Mouse (Mus musculus) kidney, postnatal 0 days (tissue): ENCODE results near the gene Cpeb3. TPM values are rescaled to one million over a fixed set of nuclear protein-coding genes. Genes with fewer than 3 reads are reported as not detected.

Source experiments
- ATAC-seq: fragments of 200-750 bp; cut with Nextera tagmentation; replicated peaks from 2 replicates; pipeline ENCODE4 v1.8.0; 2017; ENCODE audit warnings: low read depth, moderate number of reproducible peaks, moderate TSS enrichment, moderate library complexity; ENCODE audit not compliant: low FRiP score
- DNase-seq: peaks from one replicate; pipeline ENCODE4 v3.0.0-alpha.2; 2016; ENCODE audit warnings: low spot score
- H3K27ac ChIP-seq: fragments of 300-500 bp; sonication (generic); 2 replicates; pipeline ENCODE4 v1.5.1; 2014; ENCODE audit warnings: mild to moderate bottlenecking
- H3K27me3 ChIP-seq: fragments of 300-500 bp; sonication (generic); 2 replicates; pipeline ENCODE4 v1.6.1; 2014; ENCODE audit warnings: low read length, mixed read lengths; ENCODE audit not compliant: insufficient read depth
- H3K36me3 ChIP-seq: fragments of 300-500 bp; sonication (generic); 2 replicates; pipeline ENCODE4 v1.6.1; 2014; ENCODE audit warnings: low read length, mixed read lengths; ENCODE audit not compliant: insufficient read depth
- H3K4me1 ChIP-seq: fragments of 300-500 bp; sonication (generic); replicated peaks from 2 replicates; pipeline ENCODE4 v1.6.1; 2014; ENCODE audit warnings: antibody characterized with exemption, low read length, mixed read lengths; ENCODE audit not compliant: insufficient read depth
- H3K4me2 ChIP-seq: fragments of 300-500 bp; sonication (generic); 2 replicates; pipeline ENCODE4 v1.6.1; 2014; ENCODE audit warnings: mild to moderate bottlenecking, low read length, moderate library complexity, mixed read lengths
- H3K4me3 ChIP-seq: fragments of 300-500 bp; sonication (generic); replicated peaks from 2 replicates; pipeline ENCODE4 v1.5.1; 2014; ENCODE audit warnings: low read depth, low read length
- H3K9ac ChIP-seq: fragments of 300-500 bp; sonication (generic); 2 replicates; pipeline ENCODE4 v1.6.1; 2014; ENCODE audit warnings: low read depth, low read length
- H3K9me3 ChIP-seq: fragments of 300-500 bp; sonication (generic); replicated peaks from 2 replicates; pipeline ENCODE4 v1.6.1; 2016; ENCODE audit warnings: low read length, inconsistent platforms, mixed read lengths
- CTCF ChIP-seq: IDR thresholded peaks from 2 replicates; pipeline ENCODE4 v1.5.1; 2016; ENCODE audit warnings: antibody characterized with exemption, low read depth, mild to moderate bottlenecking, moderate library complexity
- WGBS: fragments of 180-500 bp; shearing (Covaris S2); extraction: QIAGEN DNeasy Blood & Tissue Kit; methylation state at CpG from one replicate; pipeline ENCODE4 v1.1.7; 2014; 5-methylcytosine and 5-hydroxymethylcytosine counted together
- polyA plus RNA-seq: library from polyadenylated mRNA; unstranded; fragments of >200 nt; fragmentation: Nextera tagmentation; extraction: Ambion mirVana; gene quantifications from 2 replicates; pipeline ENCODE4 v1.2.1, GENCODE M21; 2015

The Cpeb3 gene
- polyA plus RNA-seq, 1 experiment from 2014 or later, result 2.1 TPM

GRCm38 (mm10) chr19:37026408-37026807 lies 182.0 kb downstream of the Cpeb3 start:
- no peaks in the 10 kb centered on the region for H3K4me1 ChIP-seq
- H3K9me3 ChIP-seq, result no peaks in the 10 kb centered on the region
- no peak overlapping the region for H3K4me3 ChIP-seq
- H3K9ac ChIP-seq, result no peak overlapping the region
- H3K36me3 ChIP-seq, result no peaks in the 10 kb centered on the region
- H3K27me3 ChIP-seq, result no peaks in the 10 kb centered on the region
- no peak overlapping the region for H3K4me2 ChIP-seq
- no peak for TF ChIP-seq CTCF
- no peak overlapping the region for H3K27ac ChIP-seq
- ATAC-seq (peak; percentile 33; the same call in 1 of the 2 replicates), DNase-seq (peak; percentile 64)
- 27% methylated on average over 11 of the region's 11 CpGs for WGBS

GRCm38 (mm10) chr19:37025839-37026319 lies 182.5 kb downstream of the Cpeb3 start:
- H3K36me3 ChIP-seq, result no peaks in the 10 kb centered on the region
- ATAC-seq, result no peak; the same call in 1 of the 2 replicates
- H3K4me1 ChIP-seq, result no peaks in the 10 kb centered on the region
- no peak overlapping the region for H3K9ac ChIP-seq
- H3K4me3 ChIP-seq, result no peak overlapping the region
- TF ChIP-seq CTCF, result no peak
- no peak overlapping the region for H3K4me2 ChIP-seq
- DNase-seq, result no peak
- H3K27ac ChIP-seq, result no peak overlapping the region
- WGBS, result 74% methylated on average over 13 of the region's 13 CpGs
- no peaks in the 10 kb centered on the region for H3K27me3 ChIP-seq
- no peaks in the 10 kb centered on the region for H3K9me3 ChIP-seq

- no peak for ATAC-seq
- no peaks in the 10 kb centered on the region for H3K27me3 ChIP-seq
Measured at GRCm38 (mm10) chr19:37022146-37022545, 186.3 kb downstream of the Cpeb3 start.

GRCm38 (mm10) chr19:37020951-37021350 lies 187.4 kb downstream of the Cpeb3 start:
- DNase-seq, result no peak
- Histone ChIP-seq H3K27me3 (no peaks in the 10 kb centered on the region), H3K9ac (no peak overlapping the region), H3K36me3 (no peaks in the 10 kb centered on the region), H3K4me1 (no peaks in the 10 kb centered on the region; the same call in 1 of the 2 replicates), H3K4me3 (no peak overlapping the region), H3K9me3 (no peaks in the 10 kb centered on the region), H3K27ac (no peak overlapping the region), H3K4me2 (no peak overlapping the region)
- ATAC-seq, result no peak
- whole genome bisulfite sequencing, result 81% methylated on average over 11 of the region's 11 CpGs
- no peak for TF ChIP-seq CTCF

More at GRCm38 (mm10) chr19:37022146-37022545, 186.3 kb downstream of the Cpeb3 start:
- Histone ChIP-seq H3K4me2 (no peak overlapping the region), H3K9ac (no peak overlapping the region), H3K4me3 (no peak overlapping the region), H3K9me3 (no peaks in the 10 kb centered on the region), H3K4me1 (no peaks in the 10 kb centered on the region; the same call in 1 of the 2 replicates), H3K27ac (no peak overlapping the region), H3K36me3 (no peaks in the 10 kb centered on the region)
- WGBS, result 96% methylated on average over 5 of the region's 5 CpGs
- TF ChIP-seq CTCF, result no peak
- no peak for DNase-seq

- WGBS, result 59% methylated on average over 5 of the region's 5 CpGs
- H3K4me1 ChIP-seq, result no peaks in the 10 kb centered on the region; the same call in 1 of the 2 replicates
- H3K9ac ChIP-seq, result no peak overlapping the region
- ATAC-seq (no peak), DNase-seq (no peak)
- no peaks in the 10 kb centered on the region for H3K27me3 ChIP-seq
- H3K4me2 ChIP-seq, result no peak overlapping the region
- H3K36me3 ChIP-seq, result no peaks in the 10 kb centered on the region
- no peak overlapping the region for H3K4me3 ChIP-seq
- H3K27ac ChIP-seq, result no peak overlapping the region
- H3K9me3 ChIP-seq, result no peaks in the 10 kb centered on the region
- TF ChIP-seq CTCF, result no peak
Measured at GRCm38 (mm10) chr19:37020531-37020930, 187.9 kb downstream of the Cpeb3 start.

- WGBS, result 48% methylated on average over 5 of the region's 5 CpGs
Measured at GRCm38 (mm10) chr19:37018931-37019330, 189.5 kb downstream of the Cpeb3 start.

More at GRCm38 (mm10) chr19:37018931-37019330, 189.5 kb downstream of the Cpeb3 start:
- peak; percentile 27; the same call in 1 of the 2 replicates for ATAC-seq
- Histone ChIP-seq H3K27me3 (no peaks in the 10 kb centered on the region), H3K27ac (no peak overlapping the region), H3K4me3 (peak overlapping the region; percentile 34), H3K9ac (0 out of 2 replicates have a peak overlapping the region, but pooled peaks have one; percentile 35), H3K4me1 (no peaks in the 10 kb centered on the region; the same call in 1 of the 2 replicates), H3K9me3 (no peaks in the 10 kb centered on the region), H3K4me2 (peak overlapping the region; percentile 61), H3K36me3 (no peaks in the 10 kb centered on the region)
- no peak for TF ChIP-seq CTCF
- no peak for DNase-seq
